Mouse (Mus musculus) brain, embryonic 14.5 days (tissue): ENCODE measurements around the gene Psmb8.
A peak's percentile ranks its signal among the peaks of the same experiment; 100 is the strongest.

ENCODE experiments used
- CTCF ChIP-seq: fragments of 200-500 bp; IDR thresholded peaks from 2 replicates; pipeline ENCODE4 v1.5.1; 2012; ENCODE audit warnings: inconsistent platforms, mild to moderate bottlenecking, moderate library complexity, borderline replicate concordance; ENCODE audit not compliant: insufficient read depth, insufficient read length; ENCODE audit errors: extremely low read depth
- POLR2A ChIP-seq: fragments of 200-500 bp; IDR thresholded peaks from 2 replicates; pipeline ENCODE4 v1.6.1; 2012; ENCODE audit warnings: mild to moderate bottlenecking, inconsistent platforms, borderline replicate concordance; ENCODE audit not compliant: poor library complexity, insufficient read depth, insufficient read length, severe bottlenecking; ENCODE audit errors: extremely low read depth

DNA sequence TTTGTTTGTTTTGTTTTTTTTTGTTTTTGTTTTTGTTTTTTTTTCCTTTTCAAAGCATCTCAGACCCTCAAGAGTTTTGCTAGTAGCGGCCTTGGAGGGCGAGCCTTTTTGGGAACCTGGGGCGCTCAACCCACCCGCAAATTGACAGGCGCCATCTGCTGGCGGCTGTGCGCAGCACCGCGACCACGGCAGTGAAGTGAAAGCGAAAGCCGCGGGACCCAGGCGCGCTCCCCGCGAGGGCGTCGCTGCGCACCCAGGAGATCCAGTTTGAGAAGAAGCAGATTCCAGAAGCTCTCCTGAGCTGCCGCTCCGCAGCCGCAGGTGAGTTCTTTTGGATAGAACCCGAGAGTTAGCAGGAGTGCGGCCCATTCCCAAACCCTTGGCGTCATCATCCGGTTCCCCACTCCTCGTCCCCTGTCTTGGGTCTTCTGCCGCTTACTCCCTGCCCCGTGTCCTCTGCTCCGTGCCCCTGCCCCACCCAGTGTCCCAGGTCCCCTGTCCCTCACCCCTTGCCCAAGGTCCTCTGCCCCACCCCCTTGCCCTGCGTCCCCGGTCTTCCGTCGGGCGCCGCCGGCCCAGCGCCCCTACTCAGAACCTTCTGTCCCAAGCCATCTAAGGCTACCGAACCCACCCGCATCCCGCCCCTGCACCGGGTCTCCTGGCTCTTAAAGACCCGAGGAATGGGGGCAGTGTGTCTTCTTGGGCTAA, 6.9 kb downstream of the Psmb8 start:
- TF ChIP-seq POLR2A: no peak
- peak; percentile 90 for TF ChIP-seq CTCF
